Mouse (Mus musculus): Measurements from ENCODE around the gene Trpm3.

Trpm3 gene

GRCm38 (mm10) chr19:22473030-22473712 lies 334.3 kb downstream of the Trpm3 start:
- in situ Hi-C loops (cut with MboI) = no loop called here

GRCm38 (mm10) chr19:22478295-22478989 lies 339.6 kb downstream of the Trpm3 start:
- in situ Hi-C loops (cut with MboI) = no loop called here

- in situ Hi-C loops (cut with MboI) = no loop called here
Measured at GRCm38 (mm10) chr19:22503469-22503868, 364.6 kb downstream of the Trpm3 start.

GRCm38 (mm10) chr19:22518508-22518907 lies 379.7 kb downstream of the Trpm3 start:
- in situ Hi-C loops (cut with MboI) = no loop called here

- in situ Hi-C loops (cut with MboI) = no loop called here
Measured at GRCm38 (mm10) chr19:22527944-22528343, 389.1 kb downstream of the Trpm3 start.

GRCm38 (mm10) chr19:22542990-22543709 lies 404.3 kb downstream of the Trpm3 start:
- in situ Hi-C loops (cut with MboI) = no loop called here

- in situ Hi-C loops (cut with MboI) = no loop called here
Measured at GRCm38 (mm10) chr19:22552179-22552578, 413.3 kb downstream of the Trpm3 start.

GRCm38 (mm10) chr19:22554421-22554941 lies 415.6 kb downstream of the Trpm3 start:
- in situ Hi-C loops (cut with MboI) = no loop called here

GRCm38 (mm10) chr19:22572396-22572795 lies 433.6 kb downstream of the Trpm3 start:
- in situ Hi-C loops (cut with MboI) = no loop called here

- in situ Hi-C loops (cut with MboI) = no loop called here
Measured at GRCm38 (mm10) chr19:22572849-22573248, 434.0 kb downstream of the Trpm3 start.

GRCm38 (mm10) chr19:22582120-22582745 lies 443.4 kb downstream of the Trpm3 start:
- in situ Hi-C loops (cut with MboI) = no loop called here

GRCm38 (mm10) chr19:22594492-22594891 lies 455.6 kb downstream of the Trpm3 start:
- in situ Hi-C loops (cut with MboI) = no loop called here

- in situ Hi-C loops (cut with MboI) = no loop called here
Measured at GRCm38 (mm10) chr19:22595246-22595645, 456.4 kb downstream of the Trpm3 start.

- in situ Hi-C loops (cut with MboI) = no loop called here
Measured at GRCm38 (mm10) chr19:22596715-22597114, 457.9 kb downstream of the Trpm3 start.

GRCm38 (mm10) chr19:22604322-22604721 lies 465.5 kb downstream of the Trpm3 start:
- in situ Hi-C loops (cut with MboI) = no loop called here

- in situ Hi-C loops (cut with MboI) = no loop called here
Measured at GRCm38 (mm10) chr19:22607985-22608684, 469.3 kb downstream of the Trpm3 start.

- in situ Hi-C loops (cut with MboI) = no loop called here
Measured at GRCm38 (mm10) chr19:22611621-22612020, 472.8 kb downstream of the Trpm3 start.

GRCm38 (mm10) chr19:22615367-22615766 lies 476.5 kb downstream of the Trpm3 start:
- in situ Hi-C loops (cut with MboI) = no loop called here

- in situ Hi-C loops (cut with MboI) = no loop called here
Measured at GRCm38 (mm10) chr19:22624801-22625513, 486.1 kb downstream of the Trpm3 start.

GRCm38 (mm10) chr19:22628878-22629277 lies 490.0 kb downstream of the Trpm3 start:
- in situ Hi-C loops (cut with MboI) = no loop called here

- in situ Hi-C loops (cut with MboI) = no loop called here
Measured at GRCm38 (mm10) chr19:22631316-22631715, 492.5 kb downstream of the Trpm3 start.

Measured in mature B cell (primary cell).